Mouse (Mus musculus) CH12F3 (cell line): ENCODE results near the gene Pde6b.

ENCODE experiments used
- in situ Hi-C: fragments of 300-500 bp; cut with MboI; formaldehyde crosslinking; loops from 2 replicates; pipeline ENCODE4 v1.14.3; 2020; ENCODE audit warnings: low sequenced_read_pairs

Pde6b gene

DNA sequence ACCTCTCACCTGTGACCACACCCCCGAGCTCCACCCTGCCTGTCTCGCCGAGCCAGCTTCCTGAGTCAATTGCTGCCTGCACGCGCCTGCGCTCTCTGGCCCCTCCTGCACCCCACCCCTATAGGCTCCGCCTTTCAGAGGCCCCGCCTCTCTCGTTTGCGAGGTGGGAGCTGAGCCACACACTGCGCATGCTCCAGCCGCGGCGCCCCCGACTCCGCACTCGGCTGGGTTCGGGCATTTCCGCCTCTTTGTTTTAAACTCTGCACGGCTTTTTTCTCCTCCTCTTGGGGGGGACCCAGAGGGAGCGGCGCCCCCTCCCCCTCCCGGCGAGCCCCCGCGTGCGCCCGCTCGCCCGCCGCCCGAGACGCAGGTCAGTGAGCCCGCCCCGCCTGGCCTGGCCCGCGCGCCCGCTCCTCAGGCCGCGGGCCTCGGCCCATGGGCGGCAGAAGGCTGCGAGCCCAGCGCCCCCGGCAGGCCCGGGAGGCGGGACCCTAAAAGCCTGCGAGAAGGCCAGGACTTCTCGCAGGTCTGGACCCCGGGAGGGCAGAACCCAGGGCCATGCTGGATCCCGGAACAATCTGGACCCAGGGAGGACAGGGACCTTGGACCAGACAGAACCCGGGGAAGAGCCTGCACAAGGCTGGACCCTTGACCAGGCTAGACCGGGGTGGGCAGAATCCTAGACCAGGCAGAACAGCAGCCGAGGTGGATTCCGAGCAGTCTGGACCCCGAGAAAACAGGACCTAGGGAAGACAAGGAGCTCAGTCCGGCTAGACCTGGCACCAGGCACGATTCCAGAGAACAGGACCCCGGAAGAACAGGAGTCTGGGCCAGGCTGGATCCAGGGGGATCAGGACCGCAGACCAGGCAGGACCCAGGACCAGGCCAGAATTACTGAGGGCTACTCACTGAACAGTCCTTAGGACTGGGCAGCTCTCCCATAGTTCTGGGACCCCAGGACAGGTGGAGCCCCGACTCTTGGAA, 73.2 kb downstream of the Pde6b start, which contains the start of gene Pcgf3:
TSS of gene Pcgf3 (plus strand) at position 151 of the 984 bp plus-strand sequence.
- in situ Hi-C loops: no loop called here

DNA sequence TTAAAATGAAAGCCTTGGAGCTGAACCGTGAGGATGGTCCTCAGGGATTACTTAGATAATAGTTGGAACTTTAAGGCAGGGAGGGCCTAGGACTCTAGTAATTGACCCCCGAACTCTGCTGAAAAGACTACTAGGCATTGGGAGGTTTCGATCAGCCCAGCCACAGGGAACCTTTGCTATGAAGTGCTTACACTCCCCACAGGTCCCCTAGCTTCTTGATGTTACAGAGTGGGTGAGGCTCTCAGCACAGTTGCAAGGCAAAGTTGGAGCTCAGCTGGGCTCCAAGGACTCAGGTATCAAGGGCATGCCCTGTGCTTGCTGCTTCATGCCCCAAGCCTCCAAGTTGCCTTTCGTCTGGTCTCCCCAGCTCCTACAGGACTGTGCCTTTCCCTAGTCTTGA, 74.3 kb downstream of the Pde6b start:
- in situ Hi-C loops: no loop called here

DNA sequence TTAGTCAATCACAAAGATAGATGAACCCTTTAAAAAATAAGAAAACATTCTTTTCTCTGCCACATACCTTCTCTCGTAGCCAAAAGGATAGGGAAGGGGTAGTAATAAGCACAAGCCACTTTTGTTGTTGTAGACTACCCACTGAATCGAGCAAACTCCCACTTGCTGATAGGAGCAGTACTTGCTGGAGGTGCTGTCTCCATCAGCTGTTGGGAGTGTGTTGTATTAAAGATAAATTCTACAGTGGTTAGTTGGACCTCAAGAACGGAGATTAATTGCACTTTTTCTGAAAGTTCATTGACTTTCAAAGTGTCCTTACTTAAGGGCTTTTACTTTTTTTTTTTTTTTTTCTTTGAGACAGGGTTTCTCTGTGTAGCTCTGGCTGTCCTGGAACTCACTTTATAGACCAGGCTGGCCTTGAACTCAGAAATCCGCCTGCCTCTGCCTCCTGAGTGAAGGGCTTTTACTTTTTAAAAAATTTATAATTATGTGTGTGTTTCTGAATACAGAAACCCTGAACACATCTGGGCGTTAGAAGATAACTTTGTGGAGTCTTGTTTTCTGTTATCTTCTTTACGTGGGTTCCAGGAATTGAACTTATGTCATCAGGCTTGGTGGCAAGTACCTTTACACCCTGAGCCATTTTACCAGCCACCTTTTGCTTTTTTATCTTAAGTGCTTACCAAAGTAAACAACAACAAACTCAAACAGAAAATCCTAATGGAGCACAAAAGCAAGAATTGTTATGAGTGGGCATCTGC, 77.1 kb downstream of the Pde6b start:
- in situ Hi-C loops: no loop called here

DNA sequence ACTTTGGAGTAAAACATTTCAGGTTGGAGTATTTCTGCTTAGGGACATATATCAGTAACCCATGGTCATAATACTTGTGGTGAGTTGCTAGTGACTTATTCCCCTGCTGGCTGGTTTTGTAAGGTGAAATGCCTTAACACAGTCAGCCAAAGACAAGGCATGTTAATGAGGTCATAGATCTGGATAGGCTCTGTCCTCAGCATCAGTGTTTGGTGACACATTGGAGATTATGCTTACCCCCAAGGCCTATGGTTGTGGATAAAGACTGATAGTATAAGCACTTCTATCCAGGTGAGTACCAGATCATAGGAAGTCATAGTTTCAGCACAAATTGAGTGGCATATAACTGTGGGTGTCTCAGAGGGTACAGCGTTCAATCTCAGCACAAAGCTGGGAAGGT, 78.5 kb downstream of the Pde6b start:
- in situ Hi-C loops: no loop called here

DNA sequence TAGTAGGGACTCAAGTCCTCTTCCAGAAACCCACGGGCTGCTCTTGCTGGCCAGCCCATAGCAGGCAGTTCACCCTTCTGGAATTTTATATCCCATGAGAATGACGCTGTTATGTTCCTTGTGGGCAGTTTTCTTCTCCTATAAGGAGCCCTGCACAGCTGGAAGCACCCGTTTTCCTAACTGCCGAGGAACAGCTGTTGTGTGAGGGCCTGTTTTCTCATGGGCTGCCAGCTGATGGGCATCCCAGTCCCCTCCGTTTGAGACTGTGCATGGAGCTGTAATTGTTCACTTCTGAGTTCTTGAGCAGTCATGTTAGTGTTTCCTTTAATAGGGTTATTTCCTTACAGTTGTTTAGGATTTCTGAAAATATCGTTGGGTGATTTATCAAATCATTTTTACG, 81.4 kb downstream of the Pde6b start:
- in situ Hi-C loops: no loop called here

DNA sequence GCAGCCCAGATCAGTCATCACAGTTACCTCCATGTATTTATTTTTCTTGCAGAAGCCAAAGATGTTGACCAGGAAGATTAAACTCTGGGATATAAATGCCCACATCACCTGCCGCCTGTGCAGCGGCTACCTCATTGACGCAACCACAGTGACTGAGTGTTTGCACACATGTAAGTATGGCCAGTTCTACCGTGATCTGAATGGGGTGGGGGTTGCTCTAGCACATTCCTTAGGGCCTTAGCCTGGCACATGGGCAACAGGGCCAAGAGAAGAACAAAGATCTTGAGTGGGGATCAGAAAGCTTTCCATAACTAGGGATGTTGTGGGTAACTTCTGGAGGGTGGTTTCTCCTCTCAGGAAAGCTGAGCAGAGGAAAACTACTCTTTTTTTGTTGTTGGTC, 85.5 kb downstream of the Pde6b start:
- in situ Hi-C loops: no loop called here

DNA sequence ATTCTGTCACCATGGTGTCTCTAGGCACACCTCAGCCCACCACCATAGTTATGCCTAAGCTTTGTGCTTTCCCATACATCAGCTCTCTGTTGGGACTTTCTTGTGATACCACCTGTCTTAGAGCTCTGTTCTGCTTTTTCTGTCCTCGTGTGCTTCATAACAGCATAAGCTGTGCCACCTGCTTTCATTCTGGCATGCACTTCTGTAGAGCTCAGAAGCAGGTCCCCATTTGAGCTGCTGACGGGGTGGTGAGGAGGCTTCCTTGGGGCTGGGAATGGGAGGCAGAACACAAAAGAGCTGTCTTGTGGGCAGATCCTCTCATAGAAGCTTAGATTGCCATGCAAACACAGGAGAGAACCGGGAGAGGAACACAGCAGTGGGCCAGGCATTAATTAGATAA, 87.8 kb downstream of the Pde6b start:
- in situ Hi-C loops: no loop called here
